Mouse (Mus musculus) testis, postnatal 14 days (tissue): ENCODE data around the gene Llgl2.

ENCODE experiments used
- DNase-seq: peaks from one replicate; pipeline ENCODE4 v3.0.0; 2021; ENCODE audit warnings: low spot score

The Llgl2 gene

GRCm38 (mm10) chr11:115904231-115904955 is 80.5 kb downstream of the Llgl2 start:
- no peak for DNase-seq
